Mouse (Mus musculus) cortical plate, adult 2 months (tissue): ENCODE results near the gene Setd6.

ENCODE experiments used
- CTCF ChIP-seq: fragments of 200-500 bp; IDR thresholded peaks from 2 replicates; pipeline ENCODE4 v1.5.1; 2011; ENCODE audit warnings: mild to moderate bottlenecking, control low read depth, low read length; ENCODE audit not compliant: insufficient read depth; ENCODE audit errors: extremely low read depth
- POLR2A ChIP-seq: fragments of 200-500 bp; IDR thresholded peaks from 2 replicates; pipeline ENCODE4 v1.6.1; 2011; ENCODE audit warnings: mild to moderate bottlenecking, low read length, control low read depth; ENCODE audit not compliant: insufficient read depth; ENCODE audit errors: extremely low read depth

GRCm38 (mm10) chr8:95714837-95715413, 756 bp upstream of the Setd6 start:
- TF ChIP-seq CTCF, result no peak
- TF ChIP-seq POLR2A, result no peak
